Mouse (Mus musculus) liver, embryonic 14.5 days (tissue): ENCODE measurements around the gene Map7.

Experiments used
- CTCF ChIP-seq: IDR thresholded peaks from 2 replicates; pipeline ENCODE4 v1.5.1; 2016; ENCODE audit warnings: antibody characterized with exemption, low read depth, control low read depth
- EP300 ChIP-seq: IDR thresholded peaks from 2 replicates; pipeline ENCODE4 v1.6.1; 2016; ENCODE audit warnings: antibody characterized with exemption, low read depth

GRCm38 (mm10) chr10:20176054-20176453 is 27.8 kb downstream of the Map7 start:
- TF ChIP-seq CTCF = no peak
- TF ChIP-seq EP300 = no peak
